Mouse (Mus musculus) megakaryocyte, embryonic 14.5 days (primary cell): ENCODE measurements around the gene Ttc30a1. TPM values are rescaled to one million over a fixed set of nuclear protein-coding genes. Genes with fewer than 3 reads are reported as not detected.
A peak's percentile ranks its signal among the peaks of the same experiment; 100 is the strongest.
"Not testable (repeated sequence)": the region's sequence is repeated elsewhere in the genome, so short reads cannot be mapped to it uniquely, and the experiment has no call there.

Experiments
- H3K27me3 ChIP-seq: replicated peaks from 2 replicates; pipeline ENCODE3; 2012; ENCODE audit warnings: inconsistent platforms
- H3K36me3 ChIP-seq: replicated peaks from 2 replicates; pipeline ENCODE3; 2012; ENCODE audit warnings: low read length, inconsistent platforms, mixed read lengths
- H3K4me1 ChIP-seq: 2 replicates; pipeline ENCODE4 v1.6.1; 2012; ENCODE audit warnings: inconsistent platforms
- H3K4me3 ChIP-seq: replicated peaks from 2 replicates; pipeline ENCODE3; 2012; ENCODE audit warnings: moderate library complexity, mild to moderate bottlenecking, inconsistent platforms
- H3K9me3 ChIP-seq: 2 replicates; pipeline ENCODE4 v1.6.1; 2012; ENCODE audit warnings: inconsistent platforms
- FLI1 ChIP-seq: IDR thresholded peaks from 2 replicates; pipeline ENCODE4 v1.6.1; 2012; ENCODE audit warnings: low read length, inconsistent platforms, mixed read lengths
- GATA1 ChIP-seq: IDR thresholded peaks from 3 replicates; pipeline ENCODE4 v1.6.1; 2012; ENCODE audit warnings: mixed read lengths, low read length, inconsistent platforms, borderline replicate concordance
- polyA plus RNA-seq: library from polyadenylated mRNA; stranded (reverse); fragments of >175 nt; gene quantifications from 2 replicates; pipeline ENCODE4 v1.2.3, GENCODE M21; 2012; ENCODE audit warnings: low replicate concordance; ENCODE audit not compliant: insufficient read depth

Gene Ttc30a1
- 0.17 TPM in 1 of 2 replicates, not detected in the other for polyA plus RNA-seq

- peak within 1 kb of the TSS; percentile 89 for H3K4me3 ChIP-seq
- H3K9me3 ChIP-seq = peaks cover 10% of the 10 kb centered on the region
- H3K4me1 ChIP-seq, H3K27me3 ChIP-seq, H3K36me3 ChIP-seq: not testable (repeated sequence)
These were observed at the start of gene Ttc30a1 for GRCm38 (mm10) chr2:75981440-75982081. Gene Ttc30a1 (minus strand): TSS chr2:75981967.

GRCm38 (mm10) chr2:76030080-76030479, 48.3 kb upstream of the Ttc30a1 start:
- no peaks in the 10 kb centered on the region for H3K36me3 ChIP-seq
- H3K4me3 ChIP-seq = no peak overlapping the region
- H3K27me3 ChIP-seq = peaks cover 36% of the 10 kb centered on the region
- H3K9me3 ChIP-seq = no peaks in the 10 kb centered on the region
- peaks cover 4% of the 10 kb centered on the region; the same call in 1 of the 2 replicates for H3K4me1 ChIP-seq
- TF ChIP-seq GATA1 (no peak), FLI1 (no peak)

DNA sequence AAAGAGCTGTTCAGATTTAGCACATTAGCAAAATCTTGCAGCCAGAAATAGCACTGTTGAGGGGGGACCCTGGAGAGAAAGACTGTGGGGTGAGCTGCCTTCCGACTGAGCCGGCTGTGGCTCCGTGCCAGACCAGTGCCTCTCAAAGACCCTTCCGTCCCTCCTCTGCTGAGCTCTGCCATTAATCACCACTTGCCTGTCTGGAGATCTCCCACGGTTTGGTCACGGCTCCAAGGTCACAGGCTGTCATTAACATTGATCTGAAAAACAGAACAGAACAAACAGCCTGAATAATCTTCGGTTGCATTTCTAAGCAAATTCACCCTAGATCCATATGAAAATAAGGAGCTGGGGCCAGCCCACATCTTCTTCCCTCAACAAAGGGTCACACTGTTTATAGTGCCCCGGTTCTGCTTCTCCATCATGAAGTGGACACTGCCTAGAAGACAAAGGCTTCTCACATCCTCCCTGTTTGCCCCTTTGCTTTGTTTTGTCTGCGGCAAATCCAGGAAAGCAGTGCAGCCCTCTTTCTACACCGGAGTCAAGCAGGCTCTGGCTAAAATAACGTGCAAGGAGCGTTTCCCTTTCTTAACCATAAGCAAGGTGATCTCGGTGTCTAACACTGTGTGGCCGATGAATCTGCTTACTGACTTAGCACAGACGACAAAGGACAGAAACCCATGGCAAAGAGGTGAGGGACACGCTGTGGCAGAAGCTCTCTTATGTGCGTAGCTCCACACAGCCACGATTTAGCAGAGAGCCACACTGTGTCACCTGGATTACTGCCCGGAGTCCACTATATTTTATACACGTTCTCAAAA, 47.5 kb upstream of the Ttc30a1 start:
- TF ChIP-seq FLI1 (no peak), GATA1 (no peak)
- Histone ChIP-seq H3K4me3 (no peak overlapping the region), H3K27me3 (peaks cover 36% of the 10 kb centered on the region), H3K36me3 (no peaks in the 10 kb centered on the region), H3K4me1 (peaks cover 4% of the 10 kb centered on the region; the same call in 1 of the 2 replicates), H3K9me3 (no peaks in the 10 kb centered on the region)

- TF ChIP-seq FLI1 (no peak), GATA1 (no peak)
- Histone ChIP-seq H3K27me3 (peaks cover 18% of the 10 kb centered on the region), H3K4me1 (no peaks in the 10 kb centered on the region), H3K36me3 (no peaks in the 10 kb centered on the region), H3K9me3 (no peaks in the 10 kb centered on the region), H3K4me3 (no peak overlapping the region)
These were observed 35.1 kb upstream of the Ttc30a1 start for GRCm38 (mm10) chr2:76016890-76017289.

- no peak overlapping the region for H3K4me3 ChIP-seq
- H3K27me3 ChIP-seq = peaks cover 22% of the 10 kb centered on the region
- TF ChIP-seq GATA1 (no peak), FLI1 (no peak)
- no peaks in the 10 kb centered on the region for H3K36me3 ChIP-seq
- H3K9me3 ChIP-seq = no peaks in the 10 kb centered on the region
- no peaks in the 10 kb centered on the region for H3K4me1 ChIP-seq
These were observed 34.4 kb upstream of the Ttc30a1 start for GRCm38 (mm10) chr2:76016136-76016535.

GRCm38 (mm10) chr2:76015460-76015859, 33.7 kb upstream of the Ttc30a1 start:
- TF ChIP-seq GATA1 (no peak), FLI1 (no peak)
- Histone ChIP-seq H3K4me1 (no peaks in the 10 kb centered on the region), H3K4me3 (no peak overlapping the region), H3K27me3 (peaks cover 19% of the 10 kb centered on the region), H3K9me3 (no peaks in the 10 kb centered on the region), H3K36me3 (no peaks in the 10 kb centered on the region)

- Histone ChIP-seq H3K4me1 (no peaks in the 10 kb centered on the region), H3K27me3 (peaks cover 19% of the 10 kb centered on the region)
- TF ChIP-seq FLI1 (no peak), GATA1 (no peak)
These were observed 32.9 kb upstream of the Ttc30a1 start for GRCm38 (mm10) chr2:76014659-76015058.

GRCm38 (mm10) chr2:76006194-76006593, 24.4 kb upstream of the Ttc30a1 start:
- H3K27me3 ChIP-seq = peaks cover 13% of the 10 kb centered on the region
- no peak overlapping the region for H3K4me3 ChIP-seq
- no peaks in the 10 kb centered on the region for H3K4me1 ChIP-seq
- TF ChIP-seq FLI1 = no peak
- H3K36me3 ChIP-seq = no peaks in the 10 kb centered on the region
- H3K9me3 ChIP-seq = no peaks in the 10 kb centered on the region

More at GRCm38 (mm10) chr2:76014659-76015058, 32.9 kb upstream of the Ttc30a1 start:
- no peak overlapping the region for H3K4me3 ChIP-seq
- H3K9me3 ChIP-seq = no peaks in the 10 kb centered on the region
- no peaks in the 10 kb centered on the region for H3K36me3 ChIP-seq

- H3K4me3 ChIP-seq = no peak overlapping the region
- H3K36me3 ChIP-seq = no peaks in the 10 kb centered on the region
- H3K4me1 ChIP-seq = no peaks in the 10 kb centered on the region
- TF ChIP-seq GATA1 (no peak), FLI1 (no peak)
- no peaks in the 10 kb centered on the region for H3K9me3 ChIP-seq
- peaks cover 25% of the 10 kb centered on the region for H3K27me3 ChIP-seq
These were observed 21.1 kb upstream of the Ttc30a1 start for GRCm38 (mm10) chr2:76002899-76003298.

DNA sequence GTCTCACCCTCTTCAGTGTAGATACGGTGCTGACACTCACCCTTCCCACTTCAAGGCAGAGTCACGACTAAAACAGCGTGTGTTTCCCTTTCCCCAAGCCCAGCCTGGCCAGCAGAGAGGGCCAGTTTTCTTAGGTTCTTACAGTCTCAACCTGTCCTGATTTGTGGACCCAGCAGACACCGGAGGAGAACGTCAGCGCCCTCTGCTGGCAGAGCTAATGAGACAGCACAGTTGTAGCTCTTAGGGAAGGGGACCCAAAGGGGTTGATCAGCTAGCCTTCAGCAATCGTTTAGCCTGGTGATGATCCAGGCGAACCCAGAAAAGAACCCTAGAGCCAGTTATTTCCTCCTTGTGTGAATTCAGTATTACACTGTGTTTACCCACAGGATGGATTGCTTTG, 19.6 kb upstream of the Ttc30a1 start:
- no peak overlapping the region for H3K4me3 ChIP-seq
- H3K9me3 ChIP-seq = no peaks in the 10 kb centered on the region
- no peak for TF ChIP-seq GATA1

More for the DNA sequence above, 19.6 kb upstream of the Ttc30a1 start:
- Histone ChIP-seq H3K36me3 (no peaks in the 10 kb centered on the region), H3K4me1 (no peaks in the 10 kb centered on the region), H3K27me3 (peaks cover 24% of the 10 kb centered on the region)
